Mouse (Mus musculus) kidney, postnatal 0 days (tissue): ENCODE measurements at regions not wholly inside any gene's neighbourhood (a gene's known extent, or its start where the extent isn't known, plus 50 kb on each side); places are given as distances from the start of the nearest gene placed in this dataset.

ENCODE experiments used
- ATAC-seq: fragments of 200-750 bp; cut with Nextera tagmentation; replicated peaks from 2 replicates; pipeline ENCODE4 v1.8.0; 2017; ENCODE audit warnings: low read depth, moderate number of reproducible peaks, moderate TSS enrichment, moderate library complexity; ENCODE audit not compliant: low FRiP score
- DNase-seq: peaks from one replicate; pipeline ENCODE4 v3.0.0-alpha.2; 2016; ENCODE audit warnings: low spot score
- H3K27ac ChIP-seq: fragments of 300-500 bp; sonication (generic); 2 replicates; pipeline ENCODE4 v1.5.1; 2014; ENCODE audit warnings: mild to moderate bottlenecking
- H3K27me3 ChIP-seq: fragments of 300-500 bp; sonication (generic); 2 replicates; pipeline ENCODE4 v1.6.1; 2014; ENCODE audit warnings: low read length, mixed read lengths; ENCODE audit not compliant: insufficient read depth
- H3K36me3 ChIP-seq: fragments of 300-500 bp; sonication (generic); 2 replicates; pipeline ENCODE4 v1.6.1; 2014; ENCODE audit warnings: low read length, mixed read lengths; ENCODE audit not compliant: insufficient read depth
- H3K4me1 ChIP-seq: fragments of 300-500 bp; sonication (generic); replicated peaks from 2 replicates; pipeline ENCODE4 v1.6.1; 2014; ENCODE audit warnings: antibody characterized with exemption, low read length, mixed read lengths; ENCODE audit not compliant: insufficient read depth
- H3K4me2 ChIP-seq: fragments of 300-500 bp; sonication (generic); 2 replicates; pipeline ENCODE4 v1.6.1; 2014; ENCODE audit warnings: mild to moderate bottlenecking, low read length, moderate library complexity, mixed read lengths
- H3K4me3 ChIP-seq: fragments of 300-500 bp; sonication (generic); replicated peaks from 2 replicates; pipeline ENCODE4 v1.5.1; 2014; ENCODE audit warnings: low read depth, low read length
- H3K9ac ChIP-seq: fragments of 300-500 bp; sonication (generic); 2 replicates; pipeline ENCODE4 v1.6.1; 2014; ENCODE audit warnings: low read depth, low read length
- H3K9me3 ChIP-seq: fragments of 300-500 bp; sonication (generic); replicated peaks from 2 replicates; pipeline ENCODE4 v1.6.1; 2016; ENCODE audit warnings: low read length, inconsistent platforms, mixed read lengths
- CTCF ChIP-seq: IDR thresholded peaks from 2 replicates; pipeline ENCODE4 v1.5.1; 2016; ENCODE audit warnings: antibody characterized with exemption, low read depth, mild to moderate bottlenecking, moderate library complexity
- WGBS: fragments of 180-500 bp; shearing (Covaris S2); extraction: QIAGEN DNeasy Blood & Tissue Kit; methylation state at CpG from one replicate; pipeline ENCODE4 v1.1.7; 2014; 5-methylcytosine and 5-hydroxymethylcytosine counted together

GRCm38 (mm10) chr8:26922178-26922540 is 55.0 kb upstream of the Zfp703 start:
- no peak for DNase-seq
- Histone ChIP-seq H3K4me3 (no peak overlapping the region), H3K9me3 (no peaks in the 10 kb centered on the region), H3K9ac (no peak overlapping the region), H3K27me3 (no peaks in the 10 kb centered on the region; the same call in 1 of the 2 replicates), H3K4me1 (no peaks in the 10 kb centered on the region), H3K4me2 (no peak overlapping the region), H3K27ac (no peak overlapping the region), H3K36me3 (no peaks in the 10 kb centered on the region)
- TF ChIP-seq CTCF = no peak
- WGBS = 85% methylated on average over 5 of the region's 5 CpGs
- ATAC-seq = no peak

- no peak for ATAC-seq
- no peaks in the 10 kb centered on the region for H3K9me3 ChIP-seq
- TF ChIP-seq CTCF = no peak
- H3K4me2 ChIP-seq = no peak overlapping the region
- no peaks in the 10 kb centered on the region for H3K4me1 ChIP-seq
- no peak for DNase-seq
- H3K27me3 ChIP-seq = no peaks in the 10 kb centered on the region; the same call in 1 of the 2 replicates
- WGBS = 84% methylated on average over 8 of the region's 8 CpGs
- H3K4me3 ChIP-seq = no peak overlapping the region
- H3K36me3 ChIP-seq = no peaks in the 10 kb centered on the region
- no peak overlapping the region for H3K9ac ChIP-seq
- H3K27ac ChIP-seq = no peak overlapping the region
These were observed 54.0 kb upstream of the Zfp703 start for GRCm38 (mm10) chr8:26923166-26923565.
